10 mouse cellular contexts compared by ENCODE assay signal in the genomic region with DNA sequence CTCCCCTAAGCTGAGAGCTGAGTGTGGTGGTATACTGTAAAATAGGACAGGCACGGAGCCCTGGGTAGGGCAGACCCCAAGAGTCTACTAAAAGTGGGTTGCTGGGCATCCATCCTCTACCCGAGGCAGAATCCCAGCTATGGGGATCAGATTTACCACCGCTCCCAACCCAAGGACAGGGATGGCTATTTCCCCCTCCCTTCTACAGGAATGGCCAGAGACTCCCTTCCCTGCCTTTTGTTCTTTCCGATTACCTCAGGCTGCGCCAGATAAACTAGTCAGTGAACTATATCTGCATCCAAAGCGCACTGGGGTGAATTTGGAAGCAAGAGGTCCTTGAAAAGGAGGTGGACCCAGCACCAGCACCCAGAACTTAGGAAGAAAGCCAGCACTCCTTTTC.
DNase-seq lines count a peak whose midpoint lies in the region; ATAC-seq and TF ChIP-seq lines count a peak whose summit lies in the region.
"Had no signal": no experiment of that assay in that cellular context is flagged by ENCODE, and none has a peak within 500 bp of the region (broad histone marks: within the 10 kb centered on the region; RNA-seq: fewer than 3 reads in every experiment).

No protein-coding gene starts in this region.

- H3K4me2 ChIP-seq in lung, embryonic 14.5 days: peak overlapping the region; percentile 29; the same call in 1 of the 2 replicates
- peak overlapping the region; percentile 43 for H3K4me2 ChIP-seq in embryonic facial prominence, embryonic 13.5 days
- H3K4me2 ChIP-seq in hindbrain, embryonic 12.5 days (replicated peaks): peak overlapping the region; percentile 39
- H3K4me2 ChIP-seq in midbrain, embryonic 16.5 days (ENCODE audit: low read length): peak overlapping the region; percentile 17; the same call in 1 of the 2 replicates

- WGBS in lung, embryonic 14.5 days: 21% methylated on average over 6 of the region's 6 CpGs
- WGBS in embryonic facial prominence, embryonic 13.5 days: 12% methylated on average over 6 of the region's 6 CpGs
- 3% methylated on average over 6 of the region's 6 CpGs for WGBS in hindbrain, embryonic 12.5 days
- 14% methylated on average over 6 of the region's 6 CpGs for WGBS in midbrain, embryonic 16.5 days

- TF ChIP-seq CTCF in lung, embryonic 14.5 days (IDR thresholded peaks at IDR 0.05; ENCODE audit: low read depth): no peak

- 0 out of 2 replicates have a peak, but pooled peaks cover 3% of the 10 kb centered on the region for H3K27me3 ChIP-seq in lung, embryonic 14.5 days (ENCODE audit: insufficient read depth, low read length)
- peaks cover 99% of the 10 kb centered on the region for H3K27me3 ChIP-seq in embryonic facial prominence, embryonic 13.5 days
- H3K27me3 ChIP-seq in hindbrain, embryonic 12.5 days: peaks cover 92% of the 10 kb centered on the region
- peaks cover 10% of the 10 kb centered on the region for H3K27me3 ChIP-seq in midbrain, embryonic 16.5 days (ENCODE audit: control insufficient read depth, insufficient read depth, low read depth, low read length)

- DNase-seq in lung, embryonic 14.5 days: no peak
- no peak for DNase-seq in lung, postnatal 10 days
- no peak for DNase-seq in cerebellum, postnatal 25 days
- no peak for DNase-seq in gastrocnemius, postnatal 4 days (ENCODE audit: low spot score in 2 of 2)
- no peak for DNase-seq in Muller cell, postnatal 12 days (ENCODE audit: inconsistent ontology term)
- DNase-seq: gastrocnemius, postnatal 14 days had no signal

- H3K27ac ChIP-seq in lung, embryonic 14.5 days (ENCODE audit: low read depth): no peak overlapping the region
- H3K27ac ChIP-seq in embryonic facial prominence, embryonic 13.5 days: no peak overlapping the region
- no peak overlapping the region for H3K27ac ChIP-seq in hindbrain, embryonic 12.5 days
- H3K27ac ChIP-seq in midbrain, embryonic 16.5 days (ENCODE audit: low read length): no peak overlapping the region
- H3K27ac ChIP-seq: macrophage had no signal

- H3K4me3 ChIP-seq in lung, embryonic 14.5 days (ENCODE audit: low read depth, low read length): no peak overlapping the region
- no peak overlapping the region for H3K4me3 ChIP-seq in embryonic facial prominence, embryonic 13.5 days
- no peak overlapping the region for H3K4me3 ChIP-seq in hindbrain, embryonic 12.5 days
- H3K4me3 ChIP-seq in midbrain, embryonic 16.5 days (ENCODE audit: low read depth, low read length): no peak overlapping the region

- ATAC-seq in lung, embryonic 14.5 days (ENCODE audit: insufficient read depth): no peak
- no peak for ATAC-seq in embryonic facial prominence, embryonic 13.5 days (ENCODE audit: insufficient number of reproducible peaks, insufficient read depth, low FRiP score, low TSS enrichment, low read depth)
- ATAC-seq in hindbrain, embryonic 12.5 days (ENCODE audit: low FRiP score): no peak
- no peak for ATAC-seq in midbrain, embryonic 16.5 days

- no peaks in the 10 kb centered on the region for H3K36me3 ChIP-seq in lung, embryonic 14.5 days (ENCODE audit: insufficient read depth)
- H3K36me3 ChIP-seq in embryonic facial prominence, embryonic 13.5 days: no peaks in the 10 kb centered on the region
- no peaks in the 10 kb centered on the region for H3K36me3 ChIP-seq in hindbrain, embryonic 12.5 days
- no peaks in the 10 kb centered on the region for H3K36me3 ChIP-seq in midbrain, embryonic 16.5 days (ENCODE audit: control insufficient read depth, insufficient read depth, low read length)

- no peak overlapping the region for H3K9ac ChIP-seq in lung, embryonic 14.5 days
- no peak overlapping the region for H3K9ac ChIP-seq in embryonic facial prominence, embryonic 13.5 days
- peak overlapping the region; percentile 47; the same call in 1 of the 2 replicates for H3K9ac ChIP-seq in hindbrain, embryonic 12.5 days
- H3K9ac ChIP-seq in midbrain, embryonic 16.5 days (ENCODE audit: low read depth, low read length): no peak overlapping the region

- H3K9me3 ChIP-seq in lung, embryonic 14.5 days (ENCODE audit: low read depth, low read length): no peaks in the 10 kb centered on the region
- H3K9me3 ChIP-seq in embryonic facial prominence, embryonic 13.5 days: no peaks in the 10 kb centered on the region
- H3K9me3 ChIP-seq in hindbrain, embryonic 12.5 days (replicated peaks): no peaks in the 10 kb centered on the region
- no peaks in the 10 kb centered on the region for H3K9me3 ChIP-seq in midbrain, embryonic 16.5 days (replicated peaks; ENCODE audit: control insufficient read depth, low read length, poor library complexity, severe bottlenecking)

- peaks cover 55% of the 10 kb centered on the region for H3K4me1 ChIP-seq in lung, embryonic 14.5 days (ENCODE audit: insufficient read depth)
- H3K4me1 ChIP-seq in embryonic facial prominence, embryonic 13.5 days: peaks cover 87% of the 10 kb centered on the region
- H3K4me1 ChIP-seq in hindbrain, embryonic 12.5 days: peaks cover 90% of the 10 kb centered on the region
- H3K4me1 ChIP-seq in midbrain, embryonic 16.5 days (ENCODE audit: control insufficient read depth, insufficient read depth, low read length): peaks cover 61% of the 10 kb centered on the region
